Mouse (Mus musculus): ENCODE measurements at regions not wholly inside any gene's neighbourhood (a gene's known extent, or its start where the extent isn't known, plus 50 kb on each side); places are given as distances from the start of the nearest gene placed in this dataset.

DNA sequence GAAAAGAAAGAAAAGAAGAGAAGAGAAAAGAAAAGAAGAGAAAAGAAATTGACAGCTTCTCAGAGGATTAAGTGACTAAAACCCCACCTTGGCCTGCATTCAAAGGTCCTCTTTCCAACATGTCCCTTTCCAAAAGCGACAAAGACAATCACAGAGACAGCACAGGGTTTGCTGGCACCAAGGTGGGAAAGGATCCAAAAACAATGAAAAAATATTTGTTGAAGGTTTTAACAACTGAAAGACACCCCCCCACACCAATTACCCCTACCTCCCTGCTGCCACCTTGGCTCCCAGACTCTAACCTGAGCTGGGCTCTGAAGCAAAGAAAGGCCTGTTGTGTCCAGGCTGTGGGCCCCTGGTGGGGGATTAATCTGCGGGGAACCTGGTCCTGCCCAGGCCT, 74.2 kb upstream of the Slc6a6 start:
- Histone ChIP-seq H3K4me2 (ENCODE audit: low read depth, low read length, severe bottlenecking) (no peak overlapping the region), H3K27me3 (ENCODE audit: control insufficient read depth, insufficient read depth, low read length) (no peaks in the 10 kb centered on the region), H3K4me1 (replicated peaks; ENCODE audit: control insufficient read depth, insufficient read depth, low read length) (0 out of 2 replicates have a peak, but pooled peaks cover 2% of the 10 kb centered on the region), H3K4me3 (ENCODE audit: low read depth, low read length) (no peak overlapping the region), H3K9me3 (ENCODE audit: control insufficient read depth, low read length) (no peaks in the 10 kb centered on the region), H3K36me3 (ENCODE audit: control insufficient read depth, insufficient read depth, low read length) (no peaks in the 10 kb centered on the region), H3K9ac (ENCODE audit: low read length) (no peak overlapping the region), H3K27ac (ENCODE audit: low read depth, low read length) (no peak overlapping the region)
- ATAC-seq (replicated peaks; ENCODE audit: low FRiP score): no peak
- 9% methylated on average over 2 of the region's 2 CpGs for WGBS
- no peak for DNase-seq (ENCODE audit: low spot score)

DNA sequence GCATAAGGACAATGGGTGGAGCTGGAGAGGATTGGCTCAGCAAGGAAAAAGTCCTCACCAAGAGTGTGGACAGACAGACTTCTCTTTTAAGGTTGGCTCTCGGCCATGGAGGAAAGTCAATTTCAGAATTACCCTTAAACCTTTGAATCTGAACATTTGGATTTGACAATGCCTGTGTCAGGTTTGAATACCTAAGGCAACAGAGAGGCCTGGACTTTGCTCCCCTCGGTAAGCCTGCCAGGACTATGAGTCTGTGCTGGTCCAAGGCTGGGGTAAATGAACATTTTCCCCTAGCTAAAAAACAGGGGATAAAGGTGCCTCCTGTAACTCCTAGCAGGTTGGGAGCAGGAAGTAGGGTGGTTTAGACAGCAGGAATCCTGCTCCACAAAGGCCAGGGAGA, 68.8 kb upstream of the Slc6a6 start:
- Histone ChIP-seq H3K27me3 (ENCODE audit: control insufficient read depth, insufficient read depth, low read length) (no peaks in the 10 kb centered on the region), H3K36me3 (ENCODE audit: control insufficient read depth, insufficient read depth, low read length) (no peaks in the 10 kb centered on the region), H3K4me2 (ENCODE audit: low read depth, low read length, severe bottlenecking) (no peak overlapping the region), H3K9me3 (ENCODE audit: control insufficient read depth, low read length) (no peaks in the 10 kb centered on the region), H3K27ac (ENCODE audit: low read depth, low read length) (no peak overlapping the region), H3K4me1 (replicated peaks; ENCODE audit: control insufficient read depth, insufficient read depth, low read length) (peaks cover 3% of the 10 kb centered on the region; the same call in 1 of the 2 replicates), H3K9ac (ENCODE audit: low read length) (no peak overlapping the region), H3K4me3 (ENCODE audit: low read depth, low read length) (no peak overlapping the region)
- ATAC-seq (replicated peaks; ENCODE audit: low FRiP score) (no peak), DNase-seq (ENCODE audit: low spot score) (no peak)
- WGBS: 45% methylated on average over 2 of the region's 2 CpGs

DNA sequence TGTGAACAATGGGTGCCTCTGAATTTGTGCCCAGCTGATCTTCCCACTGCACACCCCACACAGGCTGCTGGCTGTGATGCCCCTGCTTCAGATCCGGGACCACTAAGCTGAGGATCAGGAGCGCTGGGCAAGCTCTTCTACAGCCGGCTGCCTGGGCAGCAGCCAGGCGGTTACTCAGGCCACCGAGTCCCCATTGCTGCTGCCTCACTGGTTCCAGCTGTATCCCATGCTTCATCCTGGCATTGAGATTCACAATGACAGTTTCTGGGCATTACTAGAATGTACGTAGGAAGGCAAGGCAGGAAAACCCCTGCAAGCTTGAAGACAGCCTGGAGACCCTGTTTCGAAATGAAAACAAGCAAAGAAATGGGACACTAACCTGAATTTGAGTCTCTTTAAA, 67.3 kb upstream of the Slc6a6 start:
- Histone ChIP-seq H3K4me1 (replicated peaks; ENCODE audit: control insufficient read depth, insufficient read depth, low read length) (peaks cover 3% of the 10 kb centered on the region; the same call in 1 of the 2 replicates), H3K4me2 (ENCODE audit: low read depth, low read length, severe bottlenecking) (peak overlapping the region; percentile 48), H3K9ac (ENCODE audit: low read length) (peak overlapping the region; percentile 61), H3K27me3 (ENCODE audit: control insufficient read depth, insufficient read depth, low read length) (no peaks in the 10 kb centered on the region), H3K9me3 (ENCODE audit: control insufficient read depth, low read length) (no peaks in the 10 kb centered on the region), H3K36me3 (ENCODE audit: control insufficient read depth, insufficient read depth, low read length) (no peaks in the 10 kb centered on the region), H3K4me3 (ENCODE audit: low read depth, low read length) (peak overlapping the region; percentile 18), H3K27ac (ENCODE audit: low read depth, low read length) (no peak overlapping the region)
- DNase-seq (ENCODE audit: low spot score) (peak; percentile 56), ATAC-seq (replicated peaks; ENCODE audit: low FRiP score) (0 out of 2 replicates have a peak, but pooled peaks have one; percentile 29)
- WGBS: 49% methylated on average over 7 of the region's 7 CpGs

DNA sequence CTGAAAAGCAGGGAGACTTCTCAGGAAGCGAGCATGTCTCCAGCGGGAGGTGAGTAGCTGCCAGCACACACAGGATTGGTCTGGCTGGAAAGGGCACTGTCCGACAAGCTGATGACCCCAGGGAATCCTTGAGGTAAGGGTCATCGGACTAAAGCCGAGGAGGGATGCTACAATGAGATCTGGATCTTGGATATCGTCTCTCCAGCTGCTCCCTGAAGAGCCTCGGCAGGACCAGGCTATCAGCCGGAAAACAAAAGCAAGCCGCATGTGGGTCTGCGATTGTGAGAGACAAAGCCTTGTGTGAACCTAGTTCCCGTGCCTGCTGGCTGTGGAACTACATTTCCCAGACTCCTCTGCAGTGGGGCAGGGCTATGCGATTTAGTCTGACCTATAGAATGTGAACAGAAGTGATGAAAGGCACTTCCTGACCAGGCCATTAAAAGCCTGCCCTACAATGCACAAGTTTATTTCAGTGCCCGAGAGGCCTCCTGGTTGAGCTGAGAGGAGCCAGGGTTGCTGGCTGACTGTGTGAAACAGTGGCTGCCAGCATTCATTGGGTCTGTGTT, 66.7 kb upstream of the Slc6a6 start:
- Histone ChIP-seq H3K4me3 (ENCODE audit: low read depth, low read length) (peak overlapping the region; percentile 18), H3K27ac (ENCODE audit: low read depth, low read length) (no peak overlapping the region; the same call in 1 of the 2 replicates), H3K9ac (ENCODE audit: low read length) (peak overlapping the region; percentile 61), H3K36me3 (ENCODE audit: control insufficient read depth, insufficient read depth, low read length) (no peaks in the 10 kb centered on the region), H3K4me2 (ENCODE audit: low read depth, low read length, severe bottlenecking) (peak overlapping the region; percentile 48), H3K4me1 (replicated peaks; ENCODE audit: control insufficient read depth, insufficient read depth, low read length) (peaks cover 3% of the 10 kb centered on the region; the same call in 1 of the 2 replicates), H3K9me3 (ENCODE audit: control insufficient read depth, low read length) (no peaks in the 10 kb centered on the region), H3K27me3 (ENCODE audit: control insufficient read depth, insufficient read depth, low read length) (no peaks in the 10 kb centered on the region)
- peak; percentile 87 for DNase-seq (ENCODE audit: low spot score)
- ATAC-seq (replicated peaks; ENCODE audit: low FRiP score): peak; percentile 96
- under 1% methylated on average over 13 of the region's 13 CpGs for WGBS

DNA sequence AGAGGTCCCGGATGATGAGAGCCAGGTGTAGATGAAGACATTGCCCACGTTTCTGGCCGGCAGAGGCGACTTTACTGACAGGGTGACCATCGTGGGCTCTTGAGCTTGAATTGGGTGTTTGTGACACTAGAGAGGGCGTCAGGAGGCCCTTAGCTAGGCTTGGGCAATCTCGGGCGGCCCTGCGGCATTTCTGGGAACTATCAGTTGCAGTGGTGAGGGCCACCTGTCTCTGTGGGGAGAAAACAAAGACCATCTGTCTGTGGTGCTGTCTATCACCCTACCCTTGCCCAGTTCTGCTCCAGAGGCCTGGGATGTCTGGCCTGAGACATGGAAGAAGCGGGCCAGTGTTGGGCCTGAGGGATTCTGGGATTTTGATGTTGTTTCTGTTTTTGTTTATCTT, 66.2 kb upstream of the Slc6a6 start:
- no peak overlapping the region for H3K4me3 ChIP-seq (ENCODE audit: low read depth, low read length)
- H3K9ac ChIP-seq (ENCODE audit: low read length): 0 out of 2 replicates have a peak overlapping the region, but pooled peaks have one; percentile 30
- H3K9me3 ChIP-seq (ENCODE audit: control insufficient read depth, low read length): no peaks in the 10 kb centered on the region
- peak overlapping the region; percentile 48; the same call in 1 of the 2 replicates for H3K4me2 ChIP-seq (ENCODE audit: low read depth, low read length, severe bottlenecking)
- ATAC-seq (replicated peaks; ENCODE audit: low FRiP score) (no peak; the same call in 1 of the 2 replicates), DNase-seq (ENCODE audit: low spot score) (no peak)
- WGBS: 82% methylated on average over 10 of the region's 10 CpGs
- H3K36me3 ChIP-seq (ENCODE audit: control insufficient read depth, insufficient read depth, low read length): no peaks in the 10 kb centered on the region
- no peaks in the 10 kb centered on the region for H3K27me3 ChIP-seq (ENCODE audit: control insufficient read depth, insufficient read depth, low read length)
- no peak overlapping the region; the same call in 1 of the 2 replicates for H3K27ac ChIP-seq (ENCODE audit: low read depth, low read length)
- peaks cover 3% of the 10 kb centered on the region; the same call in 1 of the 2 replicates for H3K4me1 ChIP-seq (replicated peaks; ENCODE audit: control insufficient read depth, insufficient read depth, low read length)

DNA sequence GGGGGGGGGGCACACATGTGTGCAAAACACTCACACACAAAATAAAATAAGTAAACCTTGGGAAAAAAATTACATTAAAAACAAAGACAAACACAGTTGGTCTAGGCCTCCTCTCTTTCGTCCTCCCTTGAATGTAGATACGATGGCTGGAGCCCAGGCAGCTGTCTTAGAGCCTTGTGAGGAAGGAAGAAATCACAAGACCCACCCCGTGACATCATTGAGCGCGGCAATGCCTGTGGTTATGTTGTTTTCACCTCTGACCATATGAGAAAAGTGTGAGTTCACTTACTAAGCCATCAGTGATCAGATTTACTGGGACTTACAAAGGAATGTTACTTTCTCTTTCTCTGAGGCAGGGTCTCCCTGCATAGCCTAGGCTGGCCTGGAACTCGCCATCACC, 64.8 kb upstream of the Slc6a6 start:
- Histone ChIP-seq H3K4me3 (ENCODE audit: low read depth, low read length) (no peak overlapping the region), H3K27me3 (ENCODE audit: control insufficient read depth, insufficient read depth, low read length) (no peaks in the 10 kb centered on the region), H3K27ac (ENCODE audit: low read depth, low read length) (no peak overlapping the region), H3K9ac (ENCODE audit: low read length) (no peak overlapping the region), H3K4me2 (ENCODE audit: low read depth, low read length, severe bottlenecking) (no peak overlapping the region), H3K4me1 (replicated peaks; ENCODE audit: control insufficient read depth, insufficient read depth, low read length) (peaks cover 3% of the 10 kb centered on the region; the same call in 1 of the 2 replicates), H3K9me3 (ENCODE audit: control insufficient read depth, low read length) (no peaks in the 10 kb centered on the region), H3K36me3 (ENCODE audit: control insufficient read depth, insufficient read depth, low read length) (no peaks in the 10 kb centered on the region)
- WGBS: 88% methylated on average over 6 of the region's 6 CpGs
- ATAC-seq (replicated peaks; ENCODE audit: low FRiP score) (no peak), DNase-seq (ENCODE audit: low spot score) (no peak)

DNA sequence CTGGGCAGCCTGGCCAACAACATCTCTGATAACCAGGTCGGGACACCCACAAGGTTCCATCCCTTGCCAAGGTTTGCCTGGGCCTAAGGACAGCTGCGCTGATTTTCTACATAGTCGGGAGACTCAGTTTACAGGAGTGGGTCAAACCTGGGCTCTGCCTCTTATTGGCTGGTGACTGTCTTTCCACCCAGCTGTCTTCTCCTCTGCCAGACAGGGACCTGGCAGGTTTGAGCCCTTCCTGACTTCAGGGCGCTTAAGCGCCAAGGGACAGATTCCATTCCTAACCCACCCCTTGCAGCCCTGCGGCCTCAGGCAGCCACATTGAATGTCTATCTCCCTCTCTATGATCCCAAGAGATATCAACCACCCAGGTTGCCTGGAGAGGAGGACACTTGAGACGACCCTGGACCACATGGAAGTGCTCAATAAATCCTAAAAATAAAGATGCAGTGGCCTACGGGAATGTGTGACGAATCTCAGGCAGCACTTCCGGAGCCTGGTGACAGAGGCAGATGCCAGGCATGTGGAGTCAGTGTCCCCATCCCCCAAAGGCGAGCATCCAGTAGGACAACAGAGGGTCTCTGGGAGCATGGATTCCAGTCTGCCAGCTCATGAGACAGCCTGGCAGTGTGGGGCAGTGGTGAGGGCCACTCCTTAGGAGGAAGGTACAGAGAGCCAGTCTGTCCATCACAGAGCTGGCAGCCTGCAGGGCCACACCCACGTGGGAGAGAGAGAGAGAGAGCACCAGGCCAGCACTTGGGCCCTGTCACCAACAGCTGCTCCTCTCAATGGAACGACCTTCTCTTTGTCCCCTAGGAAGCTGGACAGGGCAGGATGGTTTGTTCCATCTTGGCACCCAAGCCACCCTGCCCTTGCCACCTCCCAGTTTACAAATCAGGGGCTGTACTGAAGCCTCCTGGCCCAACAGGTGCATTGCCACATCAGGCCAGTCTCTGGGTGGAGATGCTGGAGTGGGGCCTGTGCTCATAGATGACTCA, 63.8 kb upstream of the Slc6a6 start:
- DNase-seq (ENCODE audit: low spot score) (no peak), ATAC-seq (replicated peaks; ENCODE audit: low FRiP score) (no peak)
- WGBS: 79% methylated on average over 13 of the region's 13 CpGs
- Histone ChIP-seq H3K9ac (ENCODE audit: low read length) (no peak overlapping the region), H3K4me1 (replicated peaks; ENCODE audit: control insufficient read depth, insufficient read depth, low read length) (peaks cover 3% of the 10 kb centered on the region; the same call in 1 of the 2 replicates), H3K4me3 (ENCODE audit: low read depth, low read length) (no peak overlapping the region), H3K4me2 (ENCODE audit: low read depth, low read length, severe bottlenecking) (no peak overlapping the region), H3K27ac (ENCODE audit: low read depth, low read length) (no peak overlapping the region), H3K36me3 (ENCODE audit: control insufficient read depth, insufficient read depth, low read length) (no peaks in the 10 kb centered on the region), H3K27me3 (ENCODE audit: control insufficient read depth, insufficient read depth, low read length) (no peaks in the 10 kb centered on the region), H3K9me3 (ENCODE audit: control insufficient read depth, low read length) (no peaks in the 10 kb centered on the region)

DNA sequence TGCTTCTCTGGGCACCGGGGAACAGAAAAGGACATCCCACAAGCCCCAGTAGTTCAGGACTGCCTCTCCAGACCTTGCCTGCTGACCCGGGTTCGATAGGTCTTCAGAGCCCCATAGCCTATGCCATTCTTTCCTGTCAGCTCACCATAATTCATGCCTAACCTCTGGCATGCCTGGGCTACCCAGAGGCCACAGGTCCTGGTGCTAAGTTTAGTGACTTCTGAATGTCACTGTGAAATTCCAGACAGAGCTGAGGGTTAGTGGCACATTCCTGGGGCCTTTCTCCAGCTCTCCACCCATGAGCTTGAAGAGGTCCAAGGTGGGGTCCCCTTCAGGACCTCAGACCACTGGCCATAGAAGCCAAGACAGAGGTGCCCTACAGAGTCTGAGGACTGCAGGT, 62.4 kb upstream of the Slc6a6 start:
- WGBS: 95% methylated on average over 3 of the region's 3 CpGs
- no peak for DNase-seq (ENCODE audit: low spot score)
- Histone ChIP-seq H3K27me3 (ENCODE audit: control insufficient read depth, insufficient read depth, low read length) (no peaks in the 10 kb centered on the region), H3K4me3 (ENCODE audit: low read depth, low read length) (no peak overlapping the region), H3K4me1 (replicated peaks; ENCODE audit: control insufficient read depth, insufficient read depth, low read length) (0 out of 2 replicates have a peak, but pooled peaks cover 3% of the 10 kb centered on the region), H3K9ac (ENCODE audit: low read length) (no peak overlapping the region), H3K27ac (ENCODE audit: low read depth, low read length) (no peak overlapping the region), H3K9me3 (ENCODE audit: control insufficient read depth, low read length) (no peaks in the 10 kb centered on the region), H3K4me2 (ENCODE audit: low read depth, low read length, severe bottlenecking) (no peak overlapping the region), H3K36me3 (ENCODE audit: control insufficient read depth, insufficient read depth, low read length) (no peaks in the 10 kb centered on the region)
- ATAC-seq (replicated peaks; ENCODE audit: low FRiP score): no peak

Measured in forebrain, embryonic 11.5 days (tissue).